ENCODE assay signal across 8 mouse cellular contexts in genomic region chr8:122548891-122549439, GRCm38 (mm10). TPM values are rescaled to one million over a fixed set of nuclear protein-coding genes. Genes with fewer than 3 reads are reported as not detected.
DNase-seq lines count a peak whose midpoint lies in the region; ATAC-seq and TF ChIP-seq lines count a peak whose summit lies in the region.

No protein-coding gene starts in this region.

- peaks cover 28% of the 10 kb centered on the region for H3K4me1 ChIP-seq in lung, postnatal 0 days (ENCODE audit: insufficient read depth, low read depth, low read length)
- H3K4me1 ChIP-seq in heart, embryonic 15.5 days (replicated peaks): peaks cover 57% of the 10 kb centered on the region

- TF ChIP-seq CTCF in lung, postnatal 0 days (IDR thresholded peaks at IDR 0.05): no peak
- TF ChIP-seq CTCF in Patski (IDR thresholded peaks at IDR 0.05): no peak

- POLR2A ChIA-PET in Patski (lab: Charles Lee): interaction anchor here (0.6 to 6.6 kb wide), 7 partner anchors 17 to 105 kb away, joined by 3 to 55 read pairs (median 3); no protein-coding TSS in a partner anchor

- H3K9ac ChIP-seq in lung, postnatal 0 days (replicated peaks; ENCODE audit: low read depth): no peak overlapping the region
- H3K9ac ChIP-seq in heart, embryonic 15.5 days: no peak overlapping the region

- CTCF ChIA-PET in Patski (lab: Charles Lee): interaction anchor here (1.5 to 3.4 kb wide), 3 partner anchors 12 to 48 kb away, joined by 3 to 18 read pairs (median 4); no protein-coding TSS in a partner anchor

- no peaks in the 10 kb centered on the region for H3K36me3 ChIP-seq in lung, postnatal 0 days (ENCODE audit: insufficient read depth, low read length)
- H3K36me3 ChIP-seq in heart, embryonic 15.5 days: no peaks in the 10 kb centered on the region

- H3K4me2 ChIP-seq in lung, postnatal 0 days (replicated peaks; ENCODE audit: low read depth, low read length): peak overlapping the region; percentile 84
- peak overlapping the region; percentile 95 for H3K4me2 ChIP-seq in heart, embryonic 15.5 days

- no peaks in the 10 kb centered on the region for H3K9me3 ChIP-seq in lung, postnatal 0 days (ENCODE audit: low read length)
- no peaks in the 10 kb centered on the region for H3K9me3 ChIP-seq in heart, embryonic 15.5 days (replicated peaks)

- ATAC-seq in lung, postnatal 0 days: no peak
- ATAC-seq in Patski: peak; percentile 41
- ATAC-seq in heart, embryonic 15.5 days (replicated peaks; ENCODE audit: insufficient number of reproducible peaks, insufficient read depth, low FRiP score, low read depth): no peak

- 62% methylated on average over 3 of the region's 3 CpGs for WGBS in lung, postnatal 0 days
- 63% methylated on average over 3 of the region's 3 CpGs for WGBS in heart, embryonic 15.5 days

- TF ChIP-seq EP300 in lung, postnatal 0 days (IDR thresholded peaks at IDR 0.05): no peak

- peak overlapping the region; percentile 83 for H3K4me3 ChIP-seq in lung, postnatal 0 days (ENCODE audit: low read depth, low read length)
- peak overlapping the region; percentile 79 for H3K4me3 ChIP-seq in heart, embryonic 15.5 days

- H3K27me3 ChIP-seq in lung, postnatal 0 days (replicated peaks; ENCODE audit: insufficient read depth, low read length): no peaks in the 10 kb centered on the region
- no peaks in the 10 kb centered on the region for H3K27me3 ChIP-seq in Patski
- H3K27me3 ChIP-seq in heart, embryonic 15.5 days: no peaks in the 10 kb centered on the region

- peak overlapping the region; percentile 23; the same call in 1 of the 2 replicates for H3K27ac ChIP-seq in lung, postnatal 0 days (ENCODE audit: low read length)
- peak overlapping the region; percentile 85; the same call in 1 of the 2 replicates for H3K27ac ChIP-seq in heart, embryonic 15.5 days

- DNase-seq in lung, postnatal 0 days (ENCODE audit: low spot score): peak; percentile 32
- no peak for DNase-seq in lung, postnatal 10 days
- DNase-seq in Patski (ENCODE audit: low read depth, low spot score): peak; percentile 71
- peak; percentile 61 for DNase-seq in naive thymus-derived CD4-positive, alpha-beta T cell, adult 2 months (ENCODE audit: low read depth)
- DNase-seq in thymus, postnatal 0 days (ENCODE audit: low spot score): no peak
- DNase-seq in right cerebral cortex, postnatal 25 days: no peak
- no peak for DNase-seq in cerebellum, postnatal 14 days

- in situ Hi-C loops in Patski (cut with MboI; ENCODE audit: low pct_unique_long_range_greater_than_20kb): no loop called here

RNA-seq across cellular contexts. Expression of gene Piezo1, which starts 2.2 kb away (rescaled TPM):
- polyA plus RNA-seq in lung, postnatal 0 days (2015; fragmentation: Nextera tagmentation; extraction: Ambion mirVana): 27.3 and 31.3 TPM in 2 replicates
- 253 TPM for polyA plus RNA-seq in Patski (2021)
- 11.5 and 13.9 TPM in 2 replicates for polyA plus RNA-seq in heart, embryonic 15.5 days (2015; fragmentation: Nextera tagmentation; extraction: Ambion mirVana)
- 5.2 and 6.9 TPM in 2 replicates for polyA plus RNA-seq in thymus, postnatal 0 days (2015; fragmentation: Nextera tagmentation; extraction: Ambion mirVana)

RNA-seq across cellular contexts. Expression of gene Cdt1, which starts 18.9 kb away (rescaled TPM):
- 7.4 and 7.7 TPM in 2 replicates for polyA plus RNA-seq in lung, postnatal 0 days (2015; fragmentation: Nextera tagmentation; extraction: Ambion mirVana)
- 24.2 TPM for polyA plus RNA-seq in Patski (2021)
- 24.5 and 28.4 TPM in 2 replicates for polyA plus RNA-seq in heart, embryonic 15.5 days (2015; fragmentation: Nextera tagmentation; extraction: Ambion mirVana)
- 50.6 and 51.1 TPM in 2 replicates for polyA plus RNA-seq in thymus, postnatal 0 days (2015; fragmentation: Nextera tagmentation; extraction: Ambion mirVana)

RNA-seq across cellular contexts. Expression of gene Aprt, which starts 27.7 kb away (rescaled TPM):
- polyA plus RNA-seq in lung, postnatal 0 days (2015; fragmentation: Nextera tagmentation; extraction: Ambion mirVana): 203 and 206 TPM in 2 replicates
- 224 TPM for polyA plus RNA-seq in Patski (2021)
- polyA plus RNA-seq in heart, embryonic 15.5 days (2015; fragmentation: Nextera tagmentation; extraction: Ambion mirVana): 163 and 208 TPM in 2 replicates
- polyA plus RNA-seq in thymus, postnatal 0 days (2015; fragmentation: Nextera tagmentation; extraction: Ambion mirVana): 173 and 174 TPM in 2 replicates

Comparison
In these comparisons a context has a peak if more than half of its experiments do, and no peak if none do; other contexts are left out.
1. DNase-seq: peak in lung, postnatal 0 days (single experiment), Patski (single experiment) and naive thymus-derived CD4-positive, alpha-beta T cell, adult 2 months (single experiment); none in lung, postnatal 10 days (single experiment), thymus, postnatal 0 days (single experiment), right cerebral cortex, postnatal 25 days (single experiment) and cerebellum, postnatal 14 days (0 of 2).